Mouse (Mus musculus) cerebellum, postnatal 14 days (tissue): ENCODE measurements around the gene Chd9.
"Not testable (repeated sequence)": the region's sequence is repeated elsewhere in the genome, so short reads cannot be mapped to it uniquely, and the experiment has no call there.

Source experiments
- DNase-seq, 2 experiments: peaks; one replicate each; pipeline ENCODE4 v3.0.0; 2021; ENCODE audit warnings: mixed read lengths in 2 of 2

Gene Chd9

GRCm38 (mm10) chr8:90907848-90908551 is 79.8 kb downstream of the Chd9 start:
- DNase-seq, result peak; percentile 95 to 96

- DNase-seq, result peak; percentile 56 to 71
These were observed 80.7 kb downstream of the Chd9 start for GRCm38 (mm10) chr8:90908580-90909471.

- DNase-seq, result no peak
These were observed 95.2 kb downstream of the Chd9 start for GRCm38 (mm10) chr8:90923158-90923905.

GRCm38 (mm10) chr8:90928412-90928811 is 100.3 kb downstream of the Chd9 start:
- no peak for DNase-seq

- not testable (repeated sequence) for DNase-seq
These were observed 102.0 kb downstream of the Chd9 start for GRCm38 (mm10) chr8:90930125-90930524.

GRCm38 (mm10) chr8:90932934-90933333 is 104.8 kb downstream of the Chd9 start:
- DNase-seq, result no peak

- peak; percentile 50 to 52 for DNase-seq
These were observed 106.6 kb downstream of the Chd9 start for GRCm38 (mm10) chr8:90934786-90935185.

- DNase-seq, result no peak
These were observed 108.7 kb downstream of the Chd9 start for GRCm38 (mm10) chr8:90936840-90937239.

GRCm38 (mm10) chr8:90938352-90938930 is 110.3 kb downstream of the Chd9 start:
- no peak for DNase-seq

GRCm38 (mm10) chr8:90939867-90940266 is 111.7 kb downstream of the Chd9 start:
- no peak for DNase-seq

GRCm38 (mm10) chr8:90943770-90944169 is 115.6 kb downstream of the Chd9 start:
- no peak for DNase-seq

- peak; percentile 85 to 86 for DNase-seq
These were observed 126.9 kb downstream of the Chd9 start for GRCm38 (mm10) chr8:90954802-90955760.

- DNase-seq, result no peak
These were observed 127.6 kb downstream of the Chd9 start for GRCm38 (mm10) chr8:90955761-90956136.

GRCm38 (mm10) chr8:90956390-90956789 is 128.2 kb downstream of the Chd9 start:
- peak in 1 of 2 experiments; percentile 20 for DNase-seq

- DNase-seq, result peak; percentile 29 to 43
These were observed 129.6 kb downstream of the Chd9 start for GRCm38 (mm10) chr8:90957711-90958110.

GRCm38 (mm10) chr8:90959721-90960120 is 131.6 kb downstream of the Chd9 start:
- no peak for DNase-seq

- DNase-seq, result no peak
These were observed 133.5 kb downstream of the Chd9 start for GRCm38 (mm10) chr8:90961603-90962002.

- DNase-seq, result no peak
These were observed 135.9 kb downstream of the Chd9 start for GRCm38 (mm10) chr8:90964044-90964443.

GRCm38 (mm10) chr8:90965467-90966170 is 137.5 kb downstream of the Chd9 start:
- no peak for DNase-seq

- no peak for DNase-seq
These were observed 140.2 kb downstream of the Chd9 start for GRCm38 (mm10) chr8:90968307-90968706.

- no peak for DNase-seq
These were observed 148.8 kb downstream of the Chd9 start for GRCm38 (mm10) chr8:90976960-90977371.
